Mouse (Mus musculus) liver, embryonic 14.5 days (tissue): ENCODE data around the gene Tpx2. TPM values are rescaled to one million over a fixed set of nuclear protein-coding genes. Genes with fewer than 3 reads are reported as not detected.

Source experiments
- ATAC-seq: fragments of 200-750 bp; cut with Nextera tagmentation; 2 replicates; pipeline ENCODE4 v1.8.0; 2017; ENCODE audit warnings: moderate number of reproducible peaks, mild to moderate bottlenecking, moderate library complexity; ENCODE audit not compliant: insufficient read depth
- DNase-seq, 3 experiments: peaks; one replicate each; pipeline ENCODE4 v3.0.0-alpha.2; 2012 to 2013; ENCODE audit warnings: low read depth in 3 of 3, low spot score in 3 of 3
- H3K27ac ChIP-seq: fragments of 300-500 bp; sonication (generic); 2 replicates; pipeline ENCODE4 v1.5.1; 2014; ENCODE audit warnings: moderate library complexity, mild to moderate bottlenecking, control low read depth, inconsistent platforms
- H3K27me3 ChIP-seq: fragments of 300-500 bp; sonication (generic); 2 replicates; pipeline ENCODE4 v1.6.1; 2014; ENCODE audit warnings: mild to moderate bottlenecking, low read length, moderate library complexity; ENCODE audit not compliant: control insufficient read depth, insufficient read depth
- H3K36me3 ChIP-seq: fragments of 300-500 bp; sonication (generic); replicated peaks from 2 replicates; pipeline ENCODE4 v1.6.1; 2014; ENCODE audit warnings: low read depth; ENCODE audit not compliant: control insufficient read depth, insufficient read depth
- H3K4me1 ChIP-seq, 2 experiments: fragments of 200-500 bp in 1 of 2; fragments of 300-500 bp in 1 of 2; sonication (generic) in 1 of 2; replicated peaks; 2 replicates each; pipeline ENCODE4 v1.6.1; 2012 to 2014; ENCODE audit warnings: antibody characterized with exemption in 1 of 2, inconsistent platforms in 1 of 2, low read length in 1 of 2; ENCODE audit not compliant: control insufficient read depth in 2 of 2, insufficient read depth in 2 of 2
- H3K4me2 ChIP-seq: fragments of 300-500 bp; sonication (generic); 2 replicates; pipeline ENCODE4 v1.6.1; 2014; ENCODE audit warnings: low read depth, mild to moderate bottlenecking, control low read depth, moderate library complexity
- H3K4me3 ChIP-seq, 2 experiments: fragments of 200-500 bp in 1 of 2; fragments of 300-500 bp in 1 of 2; sonication (generic) in 1 of 2; 2 replicates each; pipeline ENCODE4 v1.5.1; 2012 to 2014; ENCODE audit warnings: low read depth in 2 of 2, low read length in 2 of 2, mild to moderate bottlenecking in 2 of 2, control low read depth in 1 of 2, inconsistent platforms in 1 of 2, moderate library complexity in 1 of 2; ENCODE audit not compliant: insufficient read depth in 1 of 2
- H3K9ac ChIP-seq: fragments of 300-500 bp; sonication (generic); replicated peaks from 2 replicates; pipeline ENCODE4 v1.6.1; 2014; ENCODE audit warnings: mild to moderate bottlenecking, control low read depth, moderate library complexity
- H3K9me3 ChIP-seq: fragments of 300-500 bp; sonication (generic); 2 replicates; pipeline ENCODE4 v1.6.1; 2016; ENCODE audit warnings: low read length, mixed read lengths; ENCODE audit not compliant: control insufficient read depth
- CTCF ChIP-seq: IDR thresholded peaks from 2 replicates; pipeline ENCODE4 v1.5.1; 2016; ENCODE audit warnings: antibody characterized with exemption, low read depth, control low read depth
- EP300 ChIP-seq: IDR thresholded peaks from 2 replicates; pipeline ENCODE4 v1.6.1; 2016; ENCODE audit warnings: antibody characterized with exemption, low read depth
- WGBS: fragments of 180-500 bp; shearing (Covaris S2); extraction: QIAGEN DNeasy Blood & Tissue Kit; methylation state at CpG from one replicate; pipeline ENCODE4 v1.1.7; 2014; ENCODE audit not compliant: insufficient replicate concordance; 5-methylcytosine and 5-hydroxymethylcytosine counted together
- polyA plus RNA-seq, 2 experiments: library from polyadenylated mRNA; depleted of rRNA in 1 of 2; stranded (reverse) in 1 of 2; unstranded in 1 of 2; fragments of >200 nt; fragmentation: Nextera tagmentation in 1 of 2; extraction: Ambion mirVana in 1 of 2; gene quantifications; 2 replicates each; pipeline versions ENCODE4 v1.2.1 to v1.2.3; 2012 to 2014

The Tpx2 gene
- polyA plus RNA-seq, 2 experiments: 47.1 to 80.9 TPM

DNA sequence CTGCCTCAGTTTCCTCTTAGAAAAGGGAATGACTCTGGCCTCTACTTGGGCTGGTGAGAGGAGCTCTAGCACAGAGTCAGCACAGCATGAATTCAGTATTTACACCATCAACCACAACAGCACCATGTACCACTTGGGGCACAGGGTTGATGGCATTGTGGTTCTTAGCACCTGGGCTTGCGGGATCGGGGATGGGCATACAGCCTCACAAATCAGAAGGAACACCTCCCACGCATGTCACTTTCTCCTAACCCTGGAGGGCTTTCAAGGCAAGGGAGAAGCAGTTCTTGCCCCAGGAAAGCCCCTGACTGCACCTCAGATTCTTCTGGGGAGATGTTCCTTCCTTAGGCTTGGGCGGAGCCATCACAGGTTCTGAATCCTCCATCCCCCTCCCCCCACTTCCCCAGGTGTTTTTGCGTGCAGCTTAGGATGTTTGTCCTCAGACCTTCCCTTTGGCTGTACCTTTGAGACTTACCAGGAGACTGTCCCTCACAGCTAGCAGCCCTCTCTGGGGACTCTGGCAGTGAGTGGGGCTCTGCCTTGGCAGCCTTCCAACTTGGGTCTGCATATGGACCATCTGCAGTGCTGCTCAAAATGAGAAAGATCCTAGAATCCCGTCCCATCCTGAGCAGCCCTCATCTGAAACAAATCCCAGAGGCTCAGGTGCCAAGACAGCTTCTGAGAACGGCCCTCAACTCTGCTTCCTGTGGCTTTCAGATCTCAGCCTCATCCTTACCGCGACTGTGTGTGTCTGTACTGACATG lies 58.7 kb downstream of the Tpx2 start:
- 46% methylated on average over 9 of the region's 9 CpGs for WGBS

DNA sequence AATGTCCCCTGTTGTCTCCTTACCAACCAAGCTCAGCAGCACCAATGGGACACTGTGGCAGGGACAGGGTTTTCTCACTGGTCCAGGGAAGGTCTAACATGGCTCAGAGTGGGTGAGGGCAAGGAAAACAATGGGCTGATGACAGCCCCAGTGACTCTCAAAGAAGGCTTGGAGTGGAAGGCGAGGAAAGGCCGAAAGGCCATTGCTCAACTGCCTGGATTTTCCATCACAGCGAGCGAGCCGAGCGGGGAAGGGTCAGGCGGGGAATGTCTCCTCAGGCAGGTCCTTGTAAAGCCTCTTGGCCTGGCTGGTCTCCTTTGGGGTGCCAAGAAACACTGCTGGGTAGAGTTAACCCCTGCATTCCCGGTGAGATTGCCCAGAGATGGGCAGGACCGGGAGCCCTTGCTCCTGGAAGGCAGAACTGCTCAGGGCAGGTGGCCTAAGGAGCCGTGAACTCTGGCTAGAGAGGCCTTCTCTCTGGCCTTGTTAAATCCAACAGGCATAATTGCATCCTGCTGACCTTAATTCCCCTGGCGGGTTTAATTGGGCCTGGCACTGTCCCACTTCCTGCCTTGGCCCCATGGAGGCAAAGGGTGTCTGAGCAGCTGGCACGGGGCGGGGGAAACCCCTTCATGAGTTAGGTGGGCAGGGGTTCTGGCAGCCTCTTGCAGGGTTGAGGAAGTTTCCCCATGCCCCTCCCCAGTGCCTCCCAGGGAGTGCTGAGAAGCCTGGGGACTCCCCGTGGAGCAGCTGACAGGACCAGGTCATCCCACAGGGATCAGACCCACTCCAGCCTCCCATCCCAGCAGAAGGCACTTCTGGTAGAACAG lies 59.6 kb downstream of the Tpx2 start:
- Histone ChIP-seq H3K36me3 (no peaks in the 10 kb centered on the region), H3K9me3 (no peaks in the 10 kb centered on the region), H3K4me1 (no peaks in the 10 kb centered on the region), H3K9ac (no peak overlapping the region), H3K4me2 (no peak overlapping the region), H3K27ac (no peak overlapping the region), H3K27me3 (peaks cover 10% of the 10 kb centered on the region), H3K4me3 (no peak overlapping the region)
- TF ChIP-seq CTCF (no peak), EP300 (no peak)
- ATAC-seq: no peak
- 63% methylated on average over 14 of the region's 14 CpGs for WGBS
- DNase-seq: no peak

More for the DNA sequence above, 58.7 kb downstream of the Tpx2 start:
- Histone ChIP-seq H3K9ac (no peak overlapping the region), H3K4me1 (no peaks in the 10 kb centered on the region), H3K4me2 (no peak overlapping the region), H3K27me3 (peaks cover 3% of the 10 kb centered on the region), H3K36me3 (no peaks in the 10 kb centered on the region), H3K4me3 (no peak overlapping the region), H3K9me3 (no peaks in the 10 kb centered on the region), H3K27ac (no peak overlapping the region)
- DNase-seq (no peak), ATAC-seq (no peak)
- TF ChIP-seq EP300 (no peak), CTCF (no peak)

DNA sequence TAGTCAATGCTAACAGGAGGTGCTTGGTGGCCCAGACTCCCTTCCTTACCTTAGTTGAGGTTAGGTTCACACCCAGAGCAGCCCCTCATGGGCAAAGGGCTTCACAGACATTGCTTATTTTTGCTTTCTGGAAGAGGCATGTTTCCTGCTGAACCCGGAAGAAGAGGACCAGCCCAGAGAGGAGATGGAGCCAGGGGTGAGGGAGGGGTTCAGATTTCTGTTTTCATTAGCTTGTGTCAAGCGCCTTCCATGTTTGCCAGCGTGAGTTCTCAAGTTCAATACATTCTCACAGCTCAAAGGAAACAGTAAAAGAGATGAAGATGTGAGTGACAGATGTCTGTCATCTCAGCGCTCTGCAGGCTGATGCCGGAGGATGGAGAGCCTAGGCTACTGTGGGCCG lies 62.1 kb downstream of the Tpx2 start:
- Histone ChIP-seq H3K4me3 (no peak overlapping the region), H3K27ac (no peak overlapping the region), H3K27me3 (peaks cover 18% of the 10 kb centered on the region), H3K9me3 (no peaks in the 10 kb centered on the region), H3K4me1 (peaks cover 0 to 2% of the 10 kb centered on the region in 2 experiments; a peak in 1 of 4 replicates), H3K36me3 (no peaks in the 10 kb centered on the region), H3K4me2 (no peak overlapping the region), H3K9ac (no peak overlapping the region)
- 68% methylated on average over 6 of the region's 6 CpGs for WGBS
- ATAC-seq (no peak), DNase-seq (no peak)
- no peak for TF ChIP-seq CTCF
- no peak for TF ChIP-seq EP300

DNA sequence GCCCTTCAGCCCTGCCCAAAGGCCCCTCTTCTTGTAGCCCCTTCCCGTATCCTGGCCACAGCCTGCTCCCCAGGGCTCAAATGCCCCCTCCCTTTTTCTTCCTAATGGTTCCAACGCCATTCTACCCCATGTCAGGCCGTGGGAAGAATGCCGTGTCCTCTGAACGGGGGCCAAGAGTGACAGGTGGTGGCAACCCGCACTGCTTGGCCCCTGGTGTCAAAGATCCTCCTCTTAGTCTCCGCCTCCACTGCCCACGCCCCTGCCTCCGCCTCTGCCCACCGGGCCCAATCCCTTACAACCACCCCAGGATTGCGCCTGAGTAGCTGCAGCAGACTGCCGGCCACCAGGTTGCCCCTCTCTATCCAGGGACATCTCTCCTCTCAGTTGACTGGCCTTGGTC lies 63.3 kb downstream of the Tpx2 start, which contains the start of gene Mylk2:
Gene Mylk2 (plus strand): TSS at position 322 of the 400 bp plus-strand sequence.
- Histone ChIP-seq H3K9me3 (no peaks in the 10 kb centered on the region), H3K9ac (no peak within 1 kb of the TSS), H3K4me2 (no peak within 1 kb of the TSS), H3K27me3 (peaks cover 18% of the 10 kb centered on the region), H3K36me3 (no peaks in the 10 kb centered on the region), H3K4me3 (no peak within 1 kb of the TSS), H3K27ac (no peak within 1 kb of the TSS), H3K4me1 (peaks cover 0 to 2% of the 10 kb centered on the region in 2 experiments; a peak in 1 of 4 replicates)
- TF ChIP-seq CTCF (no peak), EP300 (no peak)
- no peak for ATAC-seq
- no peak for DNase-seq
- 20% methylated on average over 12 of the region's 12 CpGs for WGBS

DNA sequence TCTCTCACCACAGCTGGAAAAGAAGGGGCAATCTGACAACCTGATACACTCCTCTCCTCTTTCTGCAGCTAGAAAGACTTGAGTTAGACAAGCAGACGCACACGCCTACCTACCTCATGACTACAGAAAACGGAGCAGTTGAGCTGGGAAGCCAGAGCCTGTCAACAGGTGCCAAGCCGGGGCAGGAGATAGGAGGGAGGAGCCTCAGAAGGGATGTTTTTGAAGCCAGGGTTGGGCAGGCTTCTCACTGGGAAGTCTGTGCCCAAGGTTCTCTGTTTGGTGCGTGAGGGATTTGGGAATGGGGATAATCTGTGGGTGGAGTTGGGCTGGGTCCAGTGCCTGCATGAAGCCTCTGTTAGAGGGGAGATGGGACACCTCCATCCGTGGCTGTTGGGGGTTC lies 63.7 kb downstream of the Tpx2 start:
- Histone ChIP-seq H3K9me3 (no peaks in the 10 kb centered on the region), H3K4me3 (no peak overlapping the region), H3K27ac (no peak overlapping the region), H3K9ac (no peak overlapping the region), H3K27me3 (peaks cover 18% of the 10 kb centered on the region), H3K36me3 (no peaks in the 10 kb centered on the region), H3K4me1 (peaks cover 0 to 2% of the 10 kb centered on the region in 2 experiments; a peak in 1 of 4 replicates), H3K4me2 (no peak overlapping the region)
- 29% methylated on average over 6 of the region's 6 CpGs for WGBS
- DNase-seq (no peak), ATAC-seq (no peak)
- TF ChIP-seq EP300 (no peak), CTCF (no peak)
